Mouse (Mus musculus) layer of hippocampus, adult 8-10 months (tissue): Measurements from ENCODE around the gene Dnajb13. TPM values are rescaled to one million over a fixed set of nuclear protein-coding genes. Genes with fewer than 3 reads are reported as not detected.

Source experiments
- DNase-seq, 2 experiments: peaks; one replicate each; pipeline ENCODE4 v3.0.0; 2022; ENCODE audit warnings: low spot score in 2 of 2
- total RNA-seq, 4 experiments: library from RNA; stranded (reverse); gene quantifications; 2 replicates each; pipeline ENCODE4 v1.2.4; 2022

The Dnajb13 gene
- total RNA-seq, 4 experiments from 2014 or later: 0.38 to 0.98 (median 0.41) TPM; not detected in 1

- no peak for DNase-seq
These were observed 6.1 kb downstream of the Dnajb13 start for GRCm38 (mm10) chr7:100508670-100509069.

DNA sequence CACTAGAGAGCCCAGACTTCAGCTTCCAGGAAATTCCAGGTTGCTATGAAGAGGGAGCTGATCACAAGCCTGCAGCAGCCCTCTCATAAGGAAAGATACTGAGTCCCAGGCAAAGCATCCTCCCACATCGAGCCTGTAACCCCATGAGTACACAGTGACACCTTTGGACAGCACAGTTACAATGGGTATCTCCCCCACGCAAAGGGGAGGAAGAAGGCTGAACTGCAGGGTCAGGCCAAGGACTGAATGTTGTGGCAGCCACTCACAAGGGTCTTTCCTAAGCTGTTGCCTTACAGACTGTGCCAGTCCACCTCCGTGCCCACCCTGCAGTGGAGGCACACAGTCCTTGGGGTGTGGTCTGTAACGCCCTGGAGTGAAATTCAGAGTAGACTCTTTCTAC is 8.3 kb downstream of the Dnajb13 start:
- no peak for DNase-seq

DNA sequence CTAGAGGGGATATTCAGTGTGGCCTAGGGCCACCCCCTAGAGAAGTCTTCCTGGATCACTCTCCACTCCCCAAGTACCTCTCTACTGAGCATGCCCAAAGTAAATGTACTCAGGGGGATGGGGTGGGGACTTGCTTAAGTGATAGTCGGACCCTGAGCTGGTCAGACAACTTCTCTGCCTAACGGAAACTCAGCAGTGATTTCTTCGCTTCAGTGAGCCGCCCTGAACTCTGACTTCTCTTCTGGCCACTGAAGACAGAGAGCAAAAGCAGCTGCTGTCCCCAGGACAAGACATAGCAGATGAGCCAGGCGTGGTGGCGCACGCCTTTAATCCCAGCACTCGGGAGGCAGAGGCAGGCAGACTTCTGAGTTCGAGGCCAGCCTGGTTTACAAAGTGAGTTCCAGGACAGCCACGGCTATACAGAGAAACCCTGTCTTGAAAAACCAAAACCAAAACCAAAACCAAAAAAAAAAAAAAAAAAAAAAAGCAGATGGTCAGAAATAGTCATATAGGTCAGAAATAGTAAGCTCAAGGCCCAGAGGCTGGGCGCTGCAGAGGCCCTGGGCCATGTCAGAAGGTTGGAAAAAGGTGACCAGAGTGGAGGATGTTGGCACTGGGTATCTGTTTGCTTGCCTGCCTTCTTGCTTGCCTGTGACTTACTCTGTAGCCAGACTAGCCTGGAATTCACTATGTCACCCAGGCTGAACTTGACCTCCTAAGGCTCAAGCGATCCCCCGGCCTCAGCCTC is 9.8 kb downstream of the Dnajb13 start:
- DNase-seq: no peak

DNA sequence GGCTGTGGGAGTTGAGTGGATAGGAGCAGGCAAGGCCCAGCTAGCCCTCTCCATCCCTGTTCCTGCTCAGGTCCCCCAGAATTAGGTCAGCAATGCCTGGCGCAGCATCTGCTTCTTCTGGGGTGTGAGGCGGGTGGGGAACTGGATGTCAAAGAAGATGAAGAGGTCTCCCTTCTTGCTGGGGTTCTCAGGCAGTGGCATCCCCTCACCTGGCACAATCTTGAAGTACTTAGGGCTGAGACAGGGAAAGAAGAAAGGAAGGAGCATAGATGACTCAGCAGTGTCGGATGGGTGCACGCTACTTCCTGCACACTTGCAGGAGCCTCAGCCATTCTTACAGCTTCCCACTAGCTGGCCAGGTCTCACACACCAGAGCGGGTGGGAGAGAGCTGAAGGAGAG is 11.7 kb downstream of the Dnajb13 start:
- DNase-seq: no peak

DNA sequence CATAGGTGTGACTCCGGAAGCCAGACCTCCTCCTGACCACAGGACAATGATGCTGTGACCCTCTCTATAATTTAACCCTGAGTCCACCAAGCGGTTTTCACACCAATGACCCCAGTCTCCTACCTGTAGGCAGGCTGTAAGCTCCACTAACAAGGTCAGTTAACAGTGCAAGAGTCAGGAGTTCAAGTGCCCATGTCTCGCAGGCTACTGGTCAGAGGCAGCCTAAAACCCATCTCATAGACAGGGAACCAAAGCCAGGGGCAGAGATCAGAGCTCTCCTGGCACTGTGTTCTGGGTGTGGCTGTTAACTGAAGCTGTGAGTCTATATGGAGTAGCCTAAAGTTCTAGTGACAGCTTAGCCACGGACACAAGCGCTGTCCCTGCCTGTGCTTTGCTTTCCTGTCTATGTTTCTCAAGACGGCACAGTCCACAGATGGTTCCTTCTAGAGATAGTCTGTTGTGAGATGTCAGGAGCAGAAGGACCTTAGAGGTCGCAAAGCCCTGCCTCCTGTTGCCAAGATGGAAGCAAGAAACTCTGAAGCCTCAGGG is 12.3 kb downstream of the Dnajb13 start:
- no peak for DNase-seq

DNA sequence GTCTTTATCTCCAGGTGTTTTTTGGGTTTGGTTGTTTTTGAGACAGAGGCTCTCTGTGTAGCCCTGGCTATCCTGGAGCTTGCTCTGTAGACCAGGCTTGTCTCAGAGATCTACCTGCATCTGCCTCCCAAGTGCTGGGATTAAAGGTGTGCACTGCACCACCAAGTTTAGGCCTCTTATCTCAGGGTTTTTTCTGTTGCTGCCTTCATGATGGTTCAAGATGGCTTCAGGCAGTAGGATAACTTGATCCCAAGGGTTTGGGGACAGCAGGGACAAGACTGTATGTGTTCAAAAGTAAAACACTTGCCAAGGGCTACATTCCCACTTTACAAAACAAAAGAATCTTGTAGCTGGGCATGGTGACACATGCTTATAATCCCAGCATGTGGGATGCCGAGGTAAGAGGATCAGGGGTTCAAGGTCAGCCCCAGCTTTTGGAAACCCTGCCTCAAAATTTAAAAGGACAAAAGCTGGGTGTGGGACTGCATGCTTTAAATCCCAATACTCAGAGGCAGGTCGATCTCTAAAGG is 12.9 kb downstream of the Dnajb13 start:
- no peak for DNase-seq

DNA sequence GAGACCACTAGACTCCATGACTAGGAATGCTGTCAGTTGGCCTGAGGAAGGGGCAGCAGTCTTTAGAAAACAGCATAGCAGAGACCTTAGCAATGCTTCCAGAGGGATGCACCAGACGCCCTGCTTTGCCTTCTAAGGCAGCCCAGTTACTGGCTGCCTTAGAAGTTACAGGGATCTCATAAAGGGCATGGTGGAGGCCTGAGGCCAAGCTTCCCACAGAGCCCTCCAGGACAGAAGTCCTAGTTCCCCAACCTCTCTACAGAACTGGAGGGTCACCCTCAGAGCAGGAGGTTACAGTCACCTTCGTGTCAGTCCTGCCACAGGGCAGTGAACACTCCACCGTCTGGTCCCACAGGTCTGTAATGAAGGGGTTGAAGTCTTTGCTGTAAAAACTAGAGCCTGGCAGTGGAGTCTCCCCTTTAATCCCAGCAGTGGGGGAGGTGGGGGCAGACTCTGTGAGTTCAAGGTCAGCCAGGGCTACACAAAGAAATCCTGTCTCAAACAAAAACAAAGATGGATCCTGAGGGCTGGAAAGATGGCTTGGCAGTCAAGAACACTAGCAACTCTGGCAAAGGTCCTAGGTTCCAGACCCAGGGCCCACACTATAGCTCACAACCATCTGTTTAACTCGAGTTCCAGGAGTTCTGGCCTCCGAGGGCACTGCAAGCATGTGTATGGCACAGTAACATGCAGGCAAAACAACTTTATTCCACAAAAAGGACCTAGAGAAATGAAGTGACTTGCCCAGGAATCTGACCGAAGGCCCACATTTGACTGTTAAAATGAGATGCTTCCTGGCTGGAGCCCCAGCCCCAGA is 13.5 kb downstream of the Dnajb13 start:
- no peak for DNase-seq

- no peak for DNase-seq
These were observed 14.3 kb downstream of the Dnajb13 start for GRCm38 (mm10) chr7:100500276-100500977.

DNA sequence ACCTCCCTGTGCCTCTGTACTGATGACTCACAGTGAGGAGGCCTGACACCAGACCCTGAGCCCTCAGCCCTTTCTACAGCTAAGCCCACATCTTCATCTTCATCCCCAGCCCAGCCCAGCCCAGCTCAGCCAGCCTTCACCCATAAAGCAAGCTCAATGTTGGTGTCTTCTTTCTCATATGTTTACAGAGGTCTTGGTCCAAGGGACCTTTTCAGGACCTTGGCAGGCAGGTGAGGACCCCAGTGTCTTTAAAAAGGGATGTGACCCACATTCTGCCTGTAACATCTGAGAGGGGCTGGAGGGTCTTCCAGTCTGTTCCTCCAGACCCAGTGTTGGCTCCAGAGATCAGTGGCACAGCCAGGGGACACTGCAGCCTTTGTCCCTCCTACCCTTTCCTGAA is 15.3 kb downstream of the Dnajb13 start:
- no peak for DNase-seq

DNA sequence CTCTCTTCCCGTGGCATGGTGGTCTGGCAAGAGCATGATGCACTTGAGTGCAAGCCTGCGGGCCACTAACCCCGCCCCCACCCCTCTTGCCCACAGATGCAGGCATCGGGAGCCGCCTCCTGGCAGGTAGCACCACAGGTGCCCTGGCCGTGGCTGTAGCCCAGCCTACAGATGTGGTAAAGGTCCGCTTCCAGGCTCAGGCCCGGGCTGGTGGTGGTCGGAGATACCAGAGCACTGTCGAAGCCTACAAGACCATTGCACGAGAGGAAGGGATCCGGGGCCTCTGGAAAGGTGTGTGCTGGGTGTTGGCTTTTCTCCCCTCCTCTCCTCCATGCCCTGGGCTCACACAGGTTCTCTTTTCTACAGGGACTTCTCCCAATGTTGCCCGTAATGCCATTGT is 16.8 kb downstream of the Dnajb13 start:
- no peak for DNase-seq

DNA sequence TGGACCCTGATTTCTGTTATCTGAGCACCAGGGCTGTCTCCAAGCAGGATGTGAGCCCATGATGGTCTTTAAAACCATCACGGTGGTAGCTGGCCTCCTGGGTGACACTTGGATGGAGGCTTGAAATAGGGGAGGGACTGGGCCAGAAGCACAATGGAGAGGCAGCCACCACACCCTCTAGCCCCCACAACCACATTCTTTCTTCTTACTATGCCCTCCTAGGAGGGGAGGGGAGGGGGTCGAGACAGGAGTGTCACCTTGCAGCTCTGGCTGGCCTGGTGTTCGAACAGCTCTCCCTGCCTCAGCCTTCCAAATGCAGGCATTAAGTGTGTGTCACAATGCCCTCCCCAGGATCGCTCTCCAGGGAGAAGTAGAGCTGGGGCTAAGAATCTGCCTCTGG is 17.4 kb downstream of the Dnajb13 start:
- DNase-seq: no peak

DNA sequence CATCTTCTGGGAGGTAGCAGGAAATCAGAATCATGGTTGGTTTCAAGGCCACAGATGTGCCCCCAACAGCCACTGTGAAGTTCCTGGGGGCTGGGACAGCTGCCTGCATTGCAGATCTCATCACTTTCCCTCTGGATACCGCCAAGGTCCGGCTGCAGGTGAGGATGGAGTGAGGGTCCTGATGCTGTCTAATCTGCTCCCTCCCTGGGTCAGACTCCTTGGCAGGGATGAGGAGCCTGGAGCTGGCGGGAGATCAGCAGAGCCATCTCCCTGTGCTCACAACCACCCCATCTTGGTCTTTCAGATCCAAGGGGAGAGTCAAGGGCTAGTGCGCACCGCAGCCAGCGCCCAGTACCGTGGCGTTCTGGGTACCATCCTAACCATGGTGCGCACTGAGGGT is 18.0 kb downstream of the Dnajb13 start:
- DNase-seq: no peak

GRCm38 (mm10) chr7:100496371-100496770 is 18.4 kb downstream of the Dnajb13 start:
- DNase-seq: no peak

DNA sequence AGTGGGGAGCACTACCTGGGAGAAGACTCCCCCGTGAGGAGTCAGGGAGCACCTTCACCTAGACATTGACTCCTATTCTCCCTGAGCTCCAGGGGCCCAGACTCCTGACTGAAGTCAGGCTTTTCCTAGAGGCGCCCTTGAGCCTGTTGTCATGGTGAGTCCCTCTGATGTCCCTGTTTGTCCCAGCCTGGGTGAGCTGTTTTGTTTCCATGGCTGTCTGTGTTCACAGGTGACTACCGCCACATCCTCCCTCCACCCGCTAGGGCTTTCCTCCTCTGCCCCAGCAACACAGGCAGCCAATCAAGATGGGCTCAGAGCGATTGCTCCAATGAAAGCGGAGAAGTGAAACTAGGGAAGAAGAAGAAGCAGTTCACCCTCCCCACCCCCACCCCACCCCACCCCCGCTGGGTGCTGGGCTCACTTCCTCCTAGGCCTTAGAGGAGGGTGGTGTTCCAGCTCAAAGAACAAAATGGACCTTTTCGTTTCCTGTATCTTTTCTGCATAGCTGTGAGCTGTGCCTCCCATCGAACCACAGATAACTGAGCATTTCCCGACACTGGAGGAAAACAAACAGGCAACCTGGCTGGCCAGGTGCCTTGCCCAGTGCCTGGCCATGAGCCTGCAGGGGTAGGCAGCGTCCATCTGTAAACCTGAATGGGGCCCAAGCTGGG is 19.0 kb downstream of the Dnajb13 start:
- DNase-seq: peak; percentile 64 to 76

GRCm38 (mm10) chr7:100495042-100495441 is 19.7 kb downstream of the Dnajb13 start:
- no peak for DNase-seq

DNA sequence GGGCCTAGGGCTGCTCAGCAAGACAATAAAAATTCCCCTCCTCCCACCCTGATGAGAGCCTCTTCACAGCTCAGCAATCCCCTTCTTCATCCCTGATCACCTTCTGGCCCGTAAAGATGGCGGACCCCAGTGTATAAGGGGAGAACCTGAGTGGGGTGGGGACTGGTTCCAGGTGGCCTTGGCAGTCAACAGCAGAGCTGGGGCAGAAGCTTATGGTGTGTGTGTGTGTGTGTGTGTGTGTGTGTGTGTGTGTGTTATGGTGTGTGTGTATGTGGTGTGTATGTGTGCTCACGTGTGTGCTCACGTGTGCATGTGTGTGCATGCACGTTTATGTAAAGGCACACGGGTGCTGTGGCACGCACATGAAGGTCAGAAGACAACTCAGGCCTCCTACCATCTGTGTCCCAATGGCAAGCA is 20.3 kb downstream of the Dnajb13 start:
- no peak for DNase-seq

DNA sequence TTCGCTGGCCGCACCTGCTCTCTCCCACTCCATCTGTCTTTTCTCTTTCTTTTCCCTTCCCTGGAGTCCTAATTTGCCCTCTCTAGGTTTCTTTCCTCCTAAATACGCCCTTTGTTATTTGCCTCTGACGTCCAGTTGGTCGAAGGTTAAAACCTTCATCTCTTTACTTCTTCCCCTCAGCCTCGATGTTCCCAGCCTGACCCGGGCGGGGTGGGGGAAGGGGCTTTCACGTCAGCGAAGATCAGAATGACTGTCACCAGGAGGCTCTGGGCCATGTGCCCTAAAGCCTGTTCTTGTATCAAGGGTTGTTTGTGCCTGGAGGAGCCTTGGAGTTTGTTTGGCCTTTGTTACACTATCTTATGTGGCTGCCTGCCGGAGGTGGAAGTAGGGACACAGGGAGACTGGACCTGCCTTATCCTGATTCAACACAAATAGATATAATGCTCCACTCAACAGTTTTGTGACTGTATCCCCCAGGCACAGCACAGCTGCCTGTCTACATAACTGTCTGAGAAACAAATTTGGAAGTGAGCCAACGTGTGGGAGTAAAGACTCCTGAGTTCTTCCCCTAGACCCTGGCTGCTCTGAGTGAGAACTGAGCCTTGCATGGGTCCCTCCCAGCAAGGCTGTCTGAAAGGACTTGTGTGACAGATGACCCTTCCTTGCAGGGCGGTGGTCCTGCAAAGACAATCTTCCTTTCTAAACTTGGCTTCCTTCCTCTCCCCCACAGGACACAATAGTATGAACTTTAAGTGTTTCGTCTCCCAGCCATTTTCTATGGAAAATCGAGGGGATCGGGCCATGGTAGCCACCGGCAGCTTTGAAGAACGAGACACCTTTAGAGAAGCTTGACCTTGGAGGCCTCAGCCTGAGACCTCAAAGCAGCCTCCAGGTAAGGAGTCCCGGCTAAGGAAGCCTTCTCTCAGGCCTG is 21.0 kb downstream of the Dnajb13 start:
- DNase-seq: no peak

GRCm38 (mm10) chr7:100493117-100493483 is 21.7 kb downstream of the Dnajb13 start, which contains the start of gene Ucp2:
TSS of gene Ucp2 (plus strand) at chr7:100493337.
- DNase-seq: peak; percentile 40 to 42

GRCm38 (mm10) chr7:100492391-100493116 is 22.2 kb downstream of the Dnajb13 start:
- DNase-seq: no peak
